Mouse (Mus musculus) heart, adult 2 months (tissue): Measurements from ENCODE around the gene Slc35f5. TPM values are rescaled to one million over a fixed set of nuclear protein-coding genes. Genes with fewer than 3 reads are reported as not detected.

ENCODE experiments used
- DNase-seq, 2 experiments: peaks; one replicate each; pipeline ENCODE4 v3.0.0; 2021
- H3K27ac ChIP-seq: fragments of 200-600 bp; 2 replicates; pipeline ENCODE4 v1.8.1; 2022
- H3K27me3 ChIP-seq: fragments of 200-500 bp; 2 replicates; pipeline ENCODE4 v1.6.1; 2012; ENCODE audit warnings: mild to moderate bottlenecking, low read length, inconsistent platforms, mixed read lengths; ENCODE audit not compliant: control insufficient read depth, insufficient read depth
- H3K36me3 ChIP-seq: fragments of 200-500 bp; 2 replicates; pipeline ENCODE4 v1.6.1; 2012; ENCODE audit warnings: low read length, inconsistent platforms; ENCODE audit not compliant: control insufficient read depth, insufficient read depth
- H3K4me1 ChIP-seq: fragments of 200-500 bp; 2 replicates; pipeline ENCODE4 v1.6.1; 2011; ENCODE audit warnings: low read length; ENCODE audit not compliant: control insufficient read depth, insufficient read depth
- H3K4me3 ChIP-seq: fragments of 200-600 bp; 2 replicates; pipeline ENCODE4 v1.8.1; 2022
- H3K79me2 ChIP-seq: fragments of 200-500 bp; replicated peaks from 2 replicates; pipeline ENCODE4 v1.6.1; 2012; ENCODE audit warnings: mild to moderate bottlenecking, inconsistent platforms, low read length, moderate library complexity, mixed read lengths; ENCODE audit not compliant: control insufficient read depth, insufficient read depth
- H3K9ac ChIP-seq: fragments of 200-500 bp; 2 replicates; pipeline ENCODE4 v1.6.1; 2012; ENCODE audit warnings: low read depth, mild to moderate bottlenecking, control low read depth, inconsistent platforms, low read length, mixed read lengths
- CTCF ChIP-seq: fragments of 200-600 bp; IDR thresholded peaks from 2 replicates; pipeline ENCODE4 v1.8.1; 2022; ENCODE audit warnings: antibody characterized with exemption, mild to moderate bottlenecking, moderate library complexity
- EP300 ChIP-seq: fragments of 200-500 bp; IDR thresholded peaks from 2 replicates; pipeline ENCODE4 v1.6.1; 2011; ENCODE audit warnings: low read depth, low read length, control low read depth; ENCODE audit not compliant: insufficient read depth
- POLR2A ChIP-seq: fragments of 200-500 bp; IDR thresholded peaks from 2 replicates; pipeline ENCODE4 v1.6.1; 2011; ENCODE audit warnings: mild to moderate bottlenecking, low read depth, low read length, control low read depth; ENCODE audit not compliant: insufficient read depth
- WGBS: fragments of 180-500 bp; shearing (Covaris S2); methylation state at CpG from one replicate; pipeline ENCODE4 v1.1.7; 2018; 5-methylcytosine and 5-hydroxymethylcytosine counted together
- intact Hi-C: fragments of 180-260 bp; cut with DNase I; formaldehyde crosslinking; loops from one replicate; pipeline ENCODE4 v1.15.1; 2025
- polyA plus RNA-seq: library from polyadenylated mRNA; depleted of rRNA; stranded (reverse); fragments of >200 nt; gene quantifications from 2 replicates; pipeline ENCODE4 v1.2.3, GENCODE M21; 2012
- total RNA-seq, 2 experiments: library from RNA; stranded (reverse); gene quantifications; 2 replicates each; pipeline ENCODE4 v1.2.3; 2021

Slc35f5 gene
- total and polyA plus RNA-seq, 3 experiments: 61.8 to 129 (median 103) TPM

GRCm38 (mm10) chr1:125578091-125578490 lies 17.7 kb downstream of the Slc35f5 start:
- Histone ChIP-seq H3K4me3 (no peak overlapping the region), H3K4me1 (peaks cover 10% of the 10 kb centered on the region), H3K27me3 (no peaks in the 10 kb centered on the region), H3K27ac (peak overlapping the region; percentile 94), H3K79me2 (no peaks in the 10 kb centered on the region), H3K9ac (no peak overlapping the region), H3K36me3 (peaks cover 54% of the 10 kb centered on the region)
- DNase-seq: no peak
- no peak for TF ChIP-seq POLR2A
- no peak for TF ChIP-seq CTCF
- TF ChIP-seq EP300: no peak
- 41% methylated on average over 1 of the region's 1 CpGs for WGBS
- intact Hi-C loops: loop anchor here (5.0 kb wide), 1 partner anchor 206 kb away; no protein-coding TSS in a partner anchor

GRCm38 (mm10) chr1:125581134-125581533 lies 20.7 kb downstream of the Slc35f5 start:
- Histone ChIP-seq H3K9ac (no peak overlapping the region), H3K4me3 (no peak overlapping the region), H3K27ac (no peak overlapping the region), H3K36me3 (peaks cover 35% of the 10 kb centered on the region), H3K27me3 (no peaks in the 10 kb centered on the region), H3K4me1 (peaks cover 5% of the 10 kb centered on the region), H3K79me2 (no peaks in the 10 kb centered on the region)
- WGBS: 85% methylated on average over 3 of the region's 3 CpGs
- no peak for DNase-seq
- no peak for TF ChIP-seq CTCF
- TF ChIP-seq EP300: no peak
- no peak for TF ChIP-seq POLR2A
- intact Hi-C loops: no loop called here

- 79% methylated on average over 4 of the region's 4 CpGs for WGBS
- intact Hi-C loops: no loop called here
- no peak overlapping the region for H3K4me3 ChIP-seq
- H3K79me2 ChIP-seq: no peaks in the 10 kb centered on the region
- no peak for DNase-seq
- no peak overlapping the region for H3K27ac ChIP-seq
- TF ChIP-seq EP300 (no peak), CTCF (no peak), POLR2A (no peak)
- no peaks in the 10 kb centered on the region for H3K4me1 ChIP-seq
- H3K27me3 ChIP-seq: no peaks in the 10 kb centered on the region
- H3K36me3 ChIP-seq: no peaks in the 10 kb centered on the region
- H3K9ac ChIP-seq: no peak overlapping the region
Measured at GRCm38 (mm10) chr1:125603620-125604019, 43.2 kb downstream of the Slc35f5 start.

GRCm38 (mm10) chr1:125607087-125607803 lies 46.9 kb downstream of the Slc35f5 start:
- 30% methylated on average over 10 of the region's 10 CpGs for WGBS

GRCm38 (mm10) chr1:125624376-125625076 lies 64.1 kb downstream of the Slc35f5 start:
- DNase-seq: no peak
- intact Hi-C loops: no loop called here
- 67% methylated on average over 4 of the region's 4 CpGs for WGBS
- H3K36me3 ChIP-seq: no peaks in the 10 kb centered on the region
- H3K4me3 ChIP-seq: no peak overlapping the region
- no peak for TF ChIP-seq POLR2A
- no peak for TF ChIP-seq CTCF
- no peaks in the 10 kb centered on the region for H3K4me1 ChIP-seq
- H3K79me2 ChIP-seq: no peaks in the 10 kb centered on the region
- no peaks in the 10 kb centered on the region for H3K27me3 ChIP-seq
- H3K9ac ChIP-seq: no peak overlapping the region
- H3K27ac ChIP-seq: no peak overlapping the region

More at GRCm38 (mm10) chr1:125607087-125607803, 46.9 kb downstream of the Slc35f5 start:
- peak; percentile 79 to 88 for DNase-seq
- Histone ChIP-seq H3K27ac (no peak overlapping the region), H3K36me3 (no peaks in the 10 kb centered on the region), H3K4me1 (no peaks in the 10 kb centered on the region), H3K4me3 (no peak overlapping the region), H3K79me2 (no peaks in the 10 kb centered on the region), H3K27me3 (no peaks in the 10 kb centered on the region), H3K9ac (no peak overlapping the region)
- intact Hi-C loops: loop anchor here (2.0 to 5.0 kb wide), 5 partner anchors 62 to 1385 kb away; no protein-coding TSS in a partner anchor
- TF ChIP-seq POLR2A (no peak), CTCF (peak; percentile 84), EP300 (peak; percentile 86; the same call in 1 of the 2 replicates)
